Mouse (Mus musculus): Measurements from ENCODE around the gene Mki67.

DNA sequence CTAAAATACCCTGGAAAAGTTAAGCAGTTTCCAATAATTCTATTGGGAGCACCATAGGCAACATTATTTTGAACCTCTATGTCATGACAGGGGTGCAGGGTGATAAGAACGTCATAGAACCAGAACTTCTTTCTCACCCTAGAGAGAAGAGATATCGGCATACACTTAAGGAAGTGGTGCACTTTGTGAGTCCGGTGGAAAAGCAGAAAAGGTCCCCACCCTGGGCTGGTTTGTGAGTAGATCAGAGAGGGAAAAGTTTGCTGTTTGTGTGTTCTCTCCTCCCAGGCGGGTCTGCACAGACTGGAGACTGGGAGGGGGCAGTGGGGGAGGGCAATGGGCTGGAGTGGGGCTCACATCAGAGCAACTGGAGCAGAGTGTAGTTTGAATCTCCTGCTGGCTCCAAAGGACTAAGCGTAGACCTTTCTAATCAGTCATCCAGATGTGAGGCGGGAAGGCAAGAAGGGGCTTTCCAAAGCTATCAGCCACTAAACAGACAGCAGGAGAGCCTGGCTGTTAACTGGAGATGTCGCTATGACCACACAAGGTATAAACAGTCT is 5.4 kb upstream of the Mki67 start:
- TF ChIP-seq CTCF (IDR thresholded peaks at IDR 0.05; ENCODE audit: insufficient read depth, low read length) (no peak), POLR2A (IDR thresholded peaks at IDR 0.05; ENCODE audit: borderline replicate concordance, extremely low read depth, low read depth, low read length) (no peak)

All from lung, adult 2 months (tissue).